Comparison of ENCODE assay signal across 8 mouse cellular contexts in the genomic region with DNA sequence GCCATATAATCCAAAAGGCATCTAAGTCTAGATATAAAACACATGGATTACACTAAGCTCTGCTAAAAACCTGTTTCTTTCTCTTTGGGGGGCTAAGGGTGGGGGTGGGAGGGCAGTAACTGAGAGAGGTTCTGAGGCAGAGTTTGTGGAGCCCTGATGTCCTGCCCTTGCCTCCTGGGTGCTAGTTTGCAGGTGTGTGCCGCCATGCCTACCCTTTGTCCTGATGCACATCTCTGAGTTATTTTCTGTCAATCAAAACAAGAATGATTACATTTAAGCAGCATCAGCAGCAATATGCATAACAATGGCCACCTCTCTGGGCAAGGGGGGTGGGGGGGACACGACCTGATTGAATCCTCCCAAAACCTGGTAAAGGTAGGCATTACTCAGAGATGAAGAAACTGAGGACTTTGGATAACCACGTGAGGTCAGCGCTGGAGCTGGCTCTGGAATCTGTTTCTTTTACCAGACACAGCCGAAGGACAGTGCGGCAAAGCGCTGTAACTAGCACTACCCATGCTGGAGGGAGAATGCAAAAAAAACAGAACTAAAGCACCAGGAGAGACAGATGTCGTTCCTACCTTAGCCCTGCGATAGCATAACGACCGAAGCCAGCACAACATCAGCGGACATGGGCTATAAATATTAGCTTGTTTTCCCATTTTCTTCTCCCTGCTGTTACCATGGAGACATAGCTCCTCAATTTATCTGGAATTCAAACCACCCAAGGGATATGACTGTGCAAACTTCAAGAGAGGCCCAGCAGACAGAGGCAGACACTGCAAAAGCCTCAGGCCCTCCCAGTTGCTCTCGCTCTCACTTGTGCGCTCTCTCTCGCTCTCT. TPM values are rescaled to one million over a fixed set of nuclear protein-coding genes. Genes with fewer than 3 reads are reported as not detected.
DNase-seq lines count a peak whose midpoint lies in the region; ATAC-seq and TF ChIP-seq lines count a peak whose summit lies in the region.

No protein-coding gene starts in this region.

- 70% methylated on average over 15 of the region's 15 CpGs for WGBS in liver, postnatal 0 days (ENCODE audit: insufficient replicate concordance)
- 15% methylated on average over 15 of the region's 15 CpGs for WGBS in embryonic facial prominence, embryonic 15.5 days
- WGBS in hindbrain, embryonic 16.5 days = 11% methylated on average over 15 of the region's 15 CpGs
- 14% methylated on average over 15 of the region's 15 CpGs for WGBS in neural tube, embryonic 13.5 days

- H3K27ac ChIP-seq in liver, postnatal 0 days (ENCODE audit: low read depth) = no peak overlapping the region
- peak overlapping the region; percentile 71 for H3K27ac ChIP-seq in embryonic facial prominence, embryonic 15.5 days (replicated peaks)
- peak overlapping the region; percentile 76 for H3K27ac ChIP-seq in hindbrain, embryonic 16.5 days (ENCODE audit: low read depth, low read length)
- peak overlapping the region; percentile 86 for H3K27ac ChIP-seq in neural tube, embryonic 13.5 days (replicated peaks)

- no peaks in the 10 kb centered on the region for H3K9me3 ChIP-seq in liver, postnatal 0 days (ENCODE audit: low read length)
- H3K9me3 ChIP-seq in embryonic facial prominence, embryonic 15.5 days (replicated peaks) = no peaks in the 10 kb centered on the region
- H3K9me3 ChIP-seq in hindbrain, embryonic 16.5 days (ENCODE audit: control insufficient read depth, low read length) = no peaks in the 10 kb centered on the region
- no peaks in the 10 kb centered on the region for H3K9me3 ChIP-seq in neural tube, embryonic 13.5 days

- H3K4me1 ChIP-seq in liver, postnatal 0 days (ENCODE audit: insufficient read depth) = peaks cover 8% of the 10 kb centered on the region; the same call in 1 of the 2 replicates
- peaks cover 23% of the 10 kb centered on the region for H3K4me1 ChIP-seq in embryonic facial prominence, embryonic 15.5 days
- H3K4me1 ChIP-seq in hindbrain, embryonic 16.5 days (ENCODE audit: control insufficient read depth, insufficient read depth, low read depth, low read length) = peaks cover 26% of the 10 kb centered on the region
- peaks cover 34% of the 10 kb centered on the region for H3K4me1 ChIP-seq in neural tube, embryonic 13.5 days (replicated peaks)

- H3K9ac ChIP-seq in liver, postnatal 0 days (replicated peaks) = no peak overlapping the region
- no peak overlapping the region for H3K9ac ChIP-seq in embryonic facial prominence, embryonic 15.5 days
- H3K9ac ChIP-seq in hindbrain, embryonic 16.5 days (ENCODE audit: low read depth, low read length) = peak overlapping the region; percentile 41
- peak overlapping the region; percentile 56 for H3K9ac ChIP-seq in neural tube, embryonic 13.5 days

- H3K4me2 ChIP-seq in liver, postnatal 0 days (ENCODE audit: low read depth, low read length) = no peak overlapping the region
- peak overlapping the region; percentile 40 for H3K4me2 ChIP-seq in embryonic facial prominence, embryonic 15.5 days (replicated peaks)
- H3K4me2 ChIP-seq in hindbrain, embryonic 16.5 days (ENCODE audit: low read length) = peak overlapping the region; percentile 42
- peak overlapping the region; percentile 34 for H3K4me2 ChIP-seq in neural tube, embryonic 13.5 days

- ATAC-seq in liver, postnatal 0 days = peak; percentile 33
- ATAC-seq in embryonic facial prominence, embryonic 15.5 days (ENCODE audit: insufficient number of reproducible peaks, low FRiP score, low TSS enrichment, low read depth) = peak; percentile 61; the same call in 1 of the 2 replicates
- ATAC-seq in hindbrain, embryonic 16.5 days = peak; percentile 70
- ATAC-seq in neural tube, embryonic 13.5 days (ENCODE audit: low read depth) = peak; percentile 62
- no peak for ATAC-seq in CD4-positive, CD25-positive, alpha-beta regulatory T cell, adult 4 months

- no peak for DNase-seq in liver, postnatal 0 days
- DNase-seq in liver = no peak
- no peak for DNase-seq in natural killer cell, adult 2 months (ENCODE audit: low spot score in 2 of 2)
- no peak for DNase-seq in B cell, adult 2 months

- no peak for TF ChIP-seq CTCF in liver, postnatal 0 days (IDR thresholded peaks at IDR 0.05; ENCODE audit: low read depth)

- H3K4me3 ChIP-seq in liver, postnatal 0 days (ENCODE audit: low read depth, low read length) = no peak overlapping the region
- H3K4me3 ChIP-seq in embryonic facial prominence, embryonic 15.5 days (replicated peaks) = peak overlapping the region; percentile 19
- H3K4me3 ChIP-seq in hindbrain, embryonic 16.5 days (ENCODE audit: low read length) = no peak overlapping the region
- no peak overlapping the region for H3K4me3 ChIP-seq in neural tube, embryonic 13.5 days

- TF ChIP-seq EP300 in liver, postnatal 0 days (IDR thresholded peaks at IDR 0.05; ENCODE audit: low read depth) = no peak

- H3K27me3 ChIP-seq in liver, postnatal 0 days (ENCODE audit: insufficient read depth, low read length) = no peaks in the 10 kb centered on the region
- no peaks in the 10 kb centered on the region for H3K27me3 ChIP-seq in embryonic facial prominence, embryonic 15.5 days
- H3K27me3 ChIP-seq in hindbrain, embryonic 16.5 days (replicated peaks; ENCODE audit: control insufficient read depth, insufficient read depth, low read length) = no peaks in the 10 kb centered on the region
- H3K27me3 ChIP-seq in neural tube, embryonic 13.5 days = no peaks in the 10 kb centered on the region

- 0 out of 2 replicates have a peak, but pooled peaks cover 2% of the 10 kb centered on the region for H3K36me3 ChIP-seq in liver, postnatal 0 days (replicated peaks; ENCODE audit: insufficient read depth, low read length)
- H3K36me3 ChIP-seq in embryonic facial prominence, embryonic 15.5 days = no peaks in the 10 kb centered on the region
- no peaks in the 10 kb centered on the region for H3K36me3 ChIP-seq in hindbrain, embryonic 16.5 days (ENCODE audit: control insufficient read depth, insufficient read depth, low read length)
- no peaks in the 10 kb centered on the region for H3K36me3 ChIP-seq in neural tube, embryonic 13.5 days

RNA-seq across cellular contexts. Expression of gene Bclaf1, which starts 26.1 kb away (rescaled TPM):
- polyA plus RNA-seq in liver, postnatal 0 days (2015; fragmentation: Nextera tagmentation; extraction: Ambion mirVana) = 27.0 and 33.8 TPM in 2 replicates
- 107 and 114 TPM in 2 replicates for polyA plus RNA-seq in embryonic facial prominence, embryonic 15.5 days (2015; fragmentation: Nextera tagmentation; extraction: Ambion mirVana)
- polyA plus RNA-seq in hindbrain, embryonic 16.5 days (2015; fragmentation: Nextera tagmentation; extraction: Ambion mirVana) = 89.5 and 97.1 TPM in 2 replicates
- 111 and 125 TPM in 2 replicates for polyA plus RNA-seq in neural tube, embryonic 13.5 days (2015; fragmentation: Nextera tagmentation; extraction: Ambion mirVana)
- 100 to 1,000 TPM; 190 to 207 TPM for polyA plus RNA-seq in CD4-positive, CD25-positive, alpha-beta regulatory T cell, adult 4 months (2017; shearing (Covaris generic))

Comparison
In these comparisons a context has a peak if more than half of its experiments do, and no peak if none do; other contexts are left out.
1. H3K9ac ChIP-seq: peak in hindbrain, embryonic 16.5 days (single experiment) and neural tube, embryonic 13.5 days (single experiment); none in liver, postnatal 0 days (single experiment) and embryonic facial prominence, embryonic 15.5 days (single experiment).